Comparison of ENCODE assay signal across 20 mouse cellular contexts in genomic region chr6:80885363-80885762, GRCm38 (mm10).
DNase-seq lines count a peak whose midpoint lies in the region; ATAC-seq and TF ChIP-seq lines count a peak whose summit lies in the region.
"Had no signal": no experiment of that assay in that cellular context is flagged by ENCODE, and none has a peak within 500 bp of the region (broad histone marks: within the 10 kb centered on the region; RNA-seq: fewer than 3 reads in every experiment).

No protein-coding gene starts in this region.

- no peak overlapping the region for H3K9ac ChIP-seq in hindbrain, embryonic 14.5 days
- no peak overlapping the region for H3K9ac ChIP-seq in hindbrain, embryonic 11.5 days (ENCODE audit: low read depth, low read length)
- H3K9ac ChIP-seq in lung, embryonic 14.5 days: no peak overlapping the region
- H3K9ac ChIP-seq: embryonic facial prominence, embryonic 12.5 days had no signal

- peak; percentile 66; the same call in 1 of the 2 replicates for ATAC-seq in hindbrain, embryonic 14.5 days (ENCODE audit: low FRiP score)
- ATAC-seq in hindbrain, embryonic 11.5 days (ENCODE audit: low FRiP score): no peak
- no peak for ATAC-seq in lung, embryonic 14.5 days (ENCODE audit: insufficient read depth)
- ATAC-seq: forebrain, embryonic 16.5 days had no signal

- DNase-seq in hindbrain, embryonic 14.5 days (ENCODE audit: low spot score): peak; percentile 53
- no peak for DNase-seq in hindbrain, embryonic 11.5 days (ENCODE audit: low spot score)
- DNase-seq in lung, embryonic 14.5 days: peak; percentile 13
- no peak for DNase-seq in lung, adult 18-20 months
- DNase-seq in cerebellum, adult 11-12 months: peak; percentile 54
- peak; percentile 78 to 83 for DNase-seq in cerebellum, postnatal 14 days
- no peak for DNase-seq in spleen, postnatal 10 days (ENCODE audit: low spot score in 2 of 2)
- DNase-seq in testis, postnatal 14 days (ENCODE audit: low spot score): no peak
- DNase-seq: adrenal gland, postnatal 14 days; gastrocnemius, postnatal 36 days; kidney, adult 11 months; kidney, postnatal 10 days; liver; right cerebral cortex, adult 18-20 months; thymus, postnatal 36 days had no signal

- no peak overlapping the region for H3K4me3 ChIP-seq in hindbrain, embryonic 14.5 days (replicated peaks; ENCODE audit: low read length)
- H3K4me3 ChIP-seq in hindbrain, embryonic 11.5 days (ENCODE audit: low read depth, low read length): no peak overlapping the region
- H3K4me3 ChIP-seq in lung, embryonic 14.5 days (ENCODE audit: low read depth, low read length): no peak overlapping the region
- H3K4me3 ChIP-seq: embryonic facial prominence, embryonic 12.5 days; heart, embryonic 10.5 days; megakaryocyte, embryonic 14.5 days had no signal

- H3K9me3 ChIP-seq in hindbrain, embryonic 14.5 days (ENCODE audit: control insufficient read depth, low read length): no peaks in the 10 kb centered on the region
- H3K9me3 ChIP-seq in hindbrain, embryonic 11.5 days (ENCODE audit: control insufficient read depth, low read length): no peaks in the 10 kb centered on the region
- no peaks in the 10 kb centered on the region for H3K9me3 ChIP-seq in lung, embryonic 14.5 days (ENCODE audit: low read depth, low read length)
- H3K9me3 ChIP-seq: embryonic facial prominence, embryonic 12.5 days; heart, embryonic 10.5 days; megakaryocyte, embryonic 14.5 days had no signal

- H3K36me3 ChIP-seq in hindbrain, embryonic 14.5 days (replicated peaks; ENCODE audit: control insufficient read depth, insufficient read depth): no peaks in the 10 kb centered on the region
- H3K36me3 ChIP-seq in hindbrain, embryonic 11.5 days (ENCODE audit: control insufficient read depth, insufficient read depth, low read length): no peaks in the 10 kb centered on the region
- H3K36me3 ChIP-seq in lung, embryonic 14.5 days (ENCODE audit: insufficient read depth): no peaks in the 10 kb centered on the region
- H3K36me3 ChIP-seq: embryonic facial prominence, embryonic 12.5 days; G1E; heart, embryonic 10.5 days had no signal

- H3K4me1 ChIP-seq in hindbrain, embryonic 14.5 days (replicated peaks; ENCODE audit: control insufficient read depth, insufficient read depth, low read length): no peaks in the 10 kb centered on the region
- no peaks in the 10 kb centered on the region for H3K4me1 ChIP-seq in hindbrain, embryonic 11.5 days (replicated peaks; ENCODE audit: control insufficient read depth, insufficient read depth, low read length)
- no peaks in the 10 kb centered on the region for H3K4me1 ChIP-seq in lung, embryonic 14.5 days (ENCODE audit: insufficient read depth)
- H3K4me1 ChIP-seq: embryonic facial prominence, embryonic 12.5 days; heart, embryonic 10.5 days; megakaryocyte, embryonic 14.5 days had no signal

- no peak for TF ChIP-seq CTCF in lung, embryonic 14.5 days (IDR thresholded peaks at IDR 0.05; ENCODE audit: low read depth)

- no peak overlapping the region for H3K27ac ChIP-seq in hindbrain, embryonic 14.5 days
- no peak overlapping the region for H3K27ac ChIP-seq in hindbrain, embryonic 11.5 days (ENCODE audit: low read depth, low read length)
- no peak overlapping the region for H3K27ac ChIP-seq in lung, embryonic 14.5 days (ENCODE audit: low read depth)
- H3K27ac ChIP-seq: embryonic facial prominence, embryonic 12.5 days; heart, embryonic 10.5 days had no signal

- WGBS in hindbrain, embryonic 14.5 days: 74% methylated on average over 3 of the region's 3 CpGs
- WGBS in hindbrain, embryonic 11.5 days: 69% methylated on average over 3 of the region's 3 CpGs
- WGBS in lung, embryonic 14.5 days: 51% methylated on average over 3 of the region's 3 CpGs

- no peak overlapping the region for H3K4me2 ChIP-seq in hindbrain, embryonic 14.5 days (replicated peaks)
- no peak overlapping the region for H3K4me2 ChIP-seq in hindbrain, embryonic 11.5 days (replicated peaks; ENCODE audit: low read depth, low read length)
- H3K4me2 ChIP-seq in lung, embryonic 14.5 days: no peak overlapping the region
- H3K4me2 ChIP-seq: embryonic facial prominence, embryonic 12.5 days had no signal

- H3K27me3 ChIP-seq in hindbrain, embryonic 14.5 days (ENCODE audit: control insufficient read depth, insufficient read depth, low read length): no peaks in the 10 kb centered on the region
- H3K27me3 ChIP-seq in hindbrain, embryonic 11.5 days (ENCODE audit: control insufficient read depth, insufficient read depth, low read length): no peaks in the 10 kb centered on the region
- no peaks in the 10 kb centered on the region for H3K27me3 ChIP-seq in lung, embryonic 14.5 days (ENCODE audit: insufficient read depth, low read length)
- H3K27me3 ChIP-seq: embryonic facial prominence, embryonic 12.5 days; megakaryocyte, embryonic 14.5 days had no signal

Comparison
In these comparisons a context has a peak if more than half of its experiments do, and no peak if none do; other contexts are left out.
1. DNase-seq: peak in hindbrain, embryonic 14.5 days (single experiment), lung, embryonic 14.5 days (single experiment), cerebellum, adult 11-12 months (single experiment) and cerebellum, postnatal 14 days (2 of 2); none in hindbrain, embryonic 11.5 days (single experiment), lung, adult 18-20 months (0 of 2), spleen, postnatal 10 days (0 of 2) and testis, postnatal 14 days (single experiment).